Mouse (Mus musculus): Measurements from ENCODE around the gene Nme7. TPM values are rescaled to one million over a fixed set of nuclear protein-coding genes. Genes with fewer than 3 reads are reported as not detected.

The Nme7 gene
- polyA plus RNA-seq, 1 experiment: 13.6 TPM

DNA sequence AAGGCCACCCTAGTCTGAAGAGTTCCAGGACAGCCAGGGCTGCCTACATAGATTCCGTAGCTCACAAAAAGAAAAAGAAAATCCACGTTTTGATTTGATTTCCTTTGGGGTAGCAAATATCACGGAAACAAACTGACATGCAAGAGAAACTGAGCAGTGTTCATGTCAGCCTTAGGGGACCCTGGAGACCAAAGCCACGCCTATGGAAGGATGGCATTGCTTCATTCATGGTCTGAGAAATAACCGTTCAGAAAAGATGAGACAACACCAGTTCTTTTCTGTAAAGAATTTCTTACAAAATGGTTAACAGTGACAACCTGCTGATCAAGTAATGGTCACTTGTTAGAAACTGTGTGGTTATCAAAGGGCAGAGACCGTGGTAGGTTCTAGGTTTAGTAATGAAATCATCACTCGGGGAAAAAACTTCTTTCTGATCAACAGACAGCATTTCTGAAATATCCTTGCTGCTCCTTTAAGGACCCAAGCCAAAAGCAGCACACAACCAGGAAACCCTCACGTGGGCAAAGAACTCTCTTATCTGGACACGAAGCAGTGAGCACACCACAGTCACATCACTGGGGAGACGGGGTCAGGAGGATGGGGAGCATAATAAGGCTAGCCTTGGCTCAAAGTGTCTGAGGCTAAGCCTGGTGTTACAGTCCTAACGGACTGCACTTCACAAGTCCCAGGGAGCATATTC, 136.9 kb downstream of the Nme7 start:
- 69% methylated on average over 11 of the region's 11 CpGs for WGBS
- H3K27ac ChIP-seq (ENCODE audit: insufficient read depth, low read length): no peak overlapping the region
- no peak overlapping the region for H3K4me3 ChIP-seq (replicated peaks; ENCODE audit: insufficient read depth, low read depth, low read length)
- no peak for TF ChIP-seq POLR2A (IDR thresholded peaks at IDR 0.05; ENCODE audit: borderline replicate concordance, insufficient read depth, low read length)
- TF ChIP-seq CTCF (IDR thresholded peaks at IDR 0.05; ENCODE audit: borderline replicate concordance, insufficient read depth, low read depth, low read length): no peak
- no peak for DNase-seq
- peaks cover 14% of the 10 kb centered on the region; the same call in 1 of the 2 replicates for H3K4me1 ChIP-seq (ENCODE audit: control insufficient read depth, insufficient read depth, low read length)
- no peaks in the 10 kb centered on the region for H3K27me3 ChIP-seq (ENCODE audit: control insufficient read depth, insufficient read depth, low read length)

DNA sequence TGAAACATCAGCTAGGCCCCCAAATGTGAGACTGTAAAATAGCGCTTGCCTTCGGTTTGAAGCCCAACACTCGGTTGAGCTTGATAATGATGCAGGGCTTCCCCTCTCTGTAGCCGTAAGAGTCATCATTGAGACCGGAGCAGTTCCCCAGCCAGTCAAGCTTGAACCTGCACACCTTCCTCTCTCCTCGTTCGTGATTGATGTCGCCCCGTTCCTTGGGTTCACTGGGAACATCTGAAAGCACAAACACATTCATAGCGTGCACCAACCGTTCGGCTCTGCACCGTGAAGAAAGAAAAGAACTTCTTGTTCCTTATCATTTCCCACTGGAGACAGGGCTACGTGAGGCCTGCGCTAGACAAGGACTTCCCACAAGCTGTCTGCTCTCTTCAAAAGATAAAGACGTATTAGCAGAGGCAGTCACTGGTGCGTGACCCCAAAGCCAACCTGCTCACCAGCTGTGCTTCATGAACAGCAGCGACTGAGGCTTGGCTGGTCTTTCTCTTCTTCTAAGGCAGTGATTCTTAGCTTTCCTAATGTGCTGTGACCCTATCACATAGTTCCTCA, 137.6 kb downstream of the Nme7 start:
- no peaks in the 10 kb centered on the region for H3K27me3 ChIP-seq (ENCODE audit: control insufficient read depth, insufficient read depth, low read length)
- H3K27ac ChIP-seq (ENCODE audit: insufficient read depth, low read length): no peak overlapping the region
- TF ChIP-seq CTCF (IDR thresholded peaks at IDR 0.05; ENCODE audit: borderline replicate concordance, insufficient read depth, low read depth, low read length) (no peak), POLR2A (IDR thresholded peaks at IDR 0.05; ENCODE audit: borderline replicate concordance, insufficient read depth, low read length) (no peak)
- H3K4me1 ChIP-seq (ENCODE audit: control insufficient read depth, insufficient read depth, low read length): peaks cover 20% of the 10 kb centered on the region
- DNase-seq: no peak
- H3K4me3 ChIP-seq (replicated peaks; ENCODE audit: insufficient read depth, low read depth, low read length): no peak overlapping the region
- WGBS: 34% methylated on average over 18 of the region's 18 CpGs

DNA sequence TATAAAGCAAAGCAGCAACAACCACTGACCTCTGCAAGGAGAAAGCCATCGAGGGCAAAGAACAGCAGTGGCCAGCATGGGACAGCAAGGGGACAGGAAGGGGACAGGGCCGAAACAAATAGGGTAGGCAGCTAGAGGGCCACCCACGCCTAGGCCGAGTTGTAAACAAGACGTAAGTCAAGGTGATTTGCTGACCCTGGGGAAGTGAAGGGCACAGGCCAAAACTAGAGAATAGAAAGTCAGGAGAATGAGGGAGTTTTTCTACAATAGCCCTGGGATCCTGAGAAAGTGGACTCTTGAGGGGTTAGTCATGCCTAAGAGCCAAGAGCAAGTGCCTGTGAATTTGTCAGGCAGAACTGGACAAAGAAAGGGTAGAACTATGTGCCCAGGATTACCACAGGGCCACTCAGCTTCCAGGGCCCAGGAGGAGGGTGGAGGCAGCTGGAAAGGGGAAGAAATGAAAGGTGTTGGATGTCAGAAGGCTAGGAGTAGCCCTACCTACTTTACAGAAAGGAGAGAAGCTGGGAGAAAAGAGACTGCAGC, 141.8 kb downstream of the Nme7 start:
- H3K4me3 ChIP-seq (replicated peaks; ENCODE audit: insufficient read depth, low read depth, low read length): no peak overlapping the region
- DNase-seq: no peak
- TF ChIP-seq CTCF (IDR thresholded peaks at IDR 0.05; ENCODE audit: borderline replicate concordance, insufficient read depth, low read depth, low read length): no peak
- TF ChIP-seq POLR2A (IDR thresholded peaks at IDR 0.05; ENCODE audit: borderline replicate concordance, insufficient read depth, low read length): no peak
- H3K4me1 ChIP-seq (ENCODE audit: control insufficient read depth, insufficient read depth, low read length): peaks cover 35% of the 10 kb centered on the region
- no peak overlapping the region for H3K27ac ChIP-seq (ENCODE audit: insufficient read depth, low read length)
- 74% methylated on average over 5 of the region's 5 CpGs for WGBS
- H3K27me3 ChIP-seq (ENCODE audit: control insufficient read depth, insufficient read depth, low read length): no peaks in the 10 kb centered on the region

DNA sequence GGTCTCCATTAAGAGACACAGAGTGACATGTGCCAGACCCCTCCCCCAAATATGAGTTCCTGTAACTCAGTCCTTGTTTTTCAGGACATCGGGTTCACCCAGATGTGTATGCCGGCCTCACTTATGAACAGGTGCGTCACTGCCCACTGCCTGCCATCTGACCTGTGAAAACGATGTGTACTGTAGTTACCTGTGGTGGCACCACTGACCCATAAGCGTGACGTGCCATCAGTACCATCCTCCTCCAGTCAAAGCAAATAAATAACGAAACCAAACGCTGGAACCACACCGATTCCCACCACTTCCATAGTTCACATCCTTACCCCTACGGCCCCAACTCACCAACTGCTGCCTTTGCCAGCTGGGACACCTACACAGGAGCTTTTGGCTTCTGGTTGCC, 142.6 kb downstream of the Nme7 start:
- no peak for DNase-seq
- Histone ChIP-seq H3K27me3 (ENCODE audit: control insufficient read depth, insufficient read depth, low read length) (no peaks in the 10 kb centered on the region), H3K4me3 (replicated peaks; ENCODE audit: insufficient read depth, low read depth, low read length) (no peak overlapping the region), H3K27ac (ENCODE audit: insufficient read depth, low read length) (no peak overlapping the region), H3K4me1 (ENCODE audit: control insufficient read depth, insufficient read depth, low read length) (peaks cover 37% of the 10 kb centered on the region)
- TF ChIP-seq CTCF (IDR thresholded peaks at IDR 0.05; ENCODE audit: borderline replicate concordance, insufficient read depth, low read depth, low read length) (no peak), POLR2A (IDR thresholded peaks at IDR 0.05; ENCODE audit: borderline replicate concordance, insufficient read depth, low read length) (no peak)
- 81% methylated on average over 10 of the region's 10 CpGs for WGBS

DNA sequence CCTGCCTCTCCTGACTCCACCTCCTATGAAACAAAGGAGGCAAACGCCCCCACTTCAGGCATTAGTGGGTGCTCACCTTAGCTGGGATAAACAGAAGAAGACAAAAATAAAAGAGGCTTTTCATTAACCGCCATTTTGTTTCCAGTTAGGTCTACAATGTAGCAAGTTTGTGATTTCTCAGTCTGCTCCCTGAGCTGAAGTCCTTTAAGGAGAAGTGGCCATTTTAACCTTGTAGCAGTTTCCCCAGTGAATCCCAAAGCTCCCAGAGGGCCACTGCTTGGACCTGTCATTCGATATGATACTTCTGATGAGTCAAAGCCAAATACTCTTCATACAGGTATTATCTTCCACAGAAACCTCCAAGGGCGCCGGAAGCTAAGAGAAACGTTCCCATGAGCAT, 143.6 kb downstream of the Nme7 start:
- H3K4me3 ChIP-seq (replicated peaks; ENCODE audit: insufficient read depth, low read depth, low read length): no peak overlapping the region
- DNase-seq: no peak
- TF ChIP-seq POLR2A (IDR thresholded peaks at IDR 0.05; ENCODE audit: borderline replicate concordance, insufficient read depth, low read length) (no peak), CTCF (IDR thresholded peaks at IDR 0.05; ENCODE audit: borderline replicate concordance, insufficient read depth, low read depth, low read length) (no peak)
- 91% methylated on average over 6 of the region's 6 CpGs for WGBS
- peaks cover 35% of the 10 kb centered on the region for H3K4me1 ChIP-seq (ENCODE audit: control insufficient read depth, insufficient read depth, low read length)
- H3K27me3 ChIP-seq (ENCODE audit: control insufficient read depth, insufficient read depth, low read length): no peaks in the 10 kb centered on the region
- no peak overlapping the region for H3K27ac ChIP-seq (ENCODE audit: insufficient read depth, low read length)

DNA sequence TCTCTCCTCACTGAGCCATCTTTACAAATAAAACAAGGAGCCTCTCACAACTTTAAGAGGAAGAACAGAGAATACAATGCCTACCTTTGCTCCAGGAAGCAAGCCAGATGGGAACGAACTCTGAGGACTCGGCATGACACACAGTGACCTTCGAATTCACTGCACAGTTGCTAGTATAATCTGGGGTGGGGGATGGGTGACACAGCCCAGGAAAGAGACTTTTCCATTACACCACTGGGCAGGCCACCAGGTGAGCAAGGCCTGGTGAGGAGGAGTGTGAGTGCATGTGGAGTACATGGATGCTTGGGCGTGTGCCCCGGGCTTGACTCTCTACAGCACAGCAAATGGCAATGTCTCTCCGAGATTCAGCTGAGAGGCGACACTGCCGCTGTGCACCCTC, 145.7 kb downstream of the Nme7 start:
- H3K27ac ChIP-seq (ENCODE audit: insufficient read depth, low read length): no peak overlapping the region
- DNase-seq: no peak
- 67% methylated on average over 8 of the region's 8 CpGs for WGBS
- peaks cover 32% of the 10 kb centered on the region for H3K4me1 ChIP-seq (ENCODE audit: control insufficient read depth, insufficient read depth, low read length)
- TF ChIP-seq CTCF (IDR thresholded peaks at IDR 0.05; ENCODE audit: borderline replicate concordance, insufficient read depth, low read depth, low read length) (no peak), POLR2A (IDR thresholded peaks at IDR 0.05; ENCODE audit: borderline replicate concordance, insufficient read depth, low read length) (no peak)
- no peaks in the 10 kb centered on the region for H3K27me3 ChIP-seq (ENCODE audit: control insufficient read depth, insufficient read depth, low read length)
- no peak overlapping the region for H3K4me3 ChIP-seq (replicated peaks; ENCODE audit: insufficient read depth, low read depth, low read length)

DNA sequence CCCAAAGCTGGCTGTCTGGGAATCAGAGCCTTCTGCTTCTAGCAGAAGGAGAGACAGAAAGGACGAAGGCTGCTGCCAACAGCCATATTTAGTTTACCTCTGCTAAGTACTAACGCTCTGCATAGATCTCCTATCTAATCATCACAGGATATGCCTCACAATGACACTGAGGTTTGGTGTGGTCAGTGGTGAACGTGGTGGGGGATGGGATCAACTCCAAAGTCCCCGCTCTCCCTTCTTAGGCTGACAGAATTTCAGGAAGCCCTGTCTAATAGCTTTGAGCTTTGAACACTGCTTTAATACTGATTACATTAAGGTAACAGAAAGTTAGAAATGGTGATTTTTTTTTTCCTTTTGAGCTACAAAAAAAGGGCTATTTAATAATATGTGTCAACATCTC, 146.3 kb downstream of the Nme7 start:
- Histone ChIP-seq H3K27ac (ENCODE audit: insufficient read depth, low read length) (no peak overlapping the region), H3K4me1 (ENCODE audit: control insufficient read depth, insufficient read depth, low read length) (peaks cover 32% of the 10 kb centered on the region), H3K27me3 (ENCODE audit: control insufficient read depth, insufficient read depth, low read length) (no peaks in the 10 kb centered on the region), H3K4me3 (replicated peaks; ENCODE audit: insufficient read depth, low read depth, low read length) (no peak overlapping the region)
- no peak for TF ChIP-seq CTCF (IDR thresholded peaks at IDR 0.05; ENCODE audit: borderline replicate concordance, insufficient read depth, low read depth, low read length)
- no peak for TF ChIP-seq POLR2A (IDR thresholded peaks at IDR 0.05; ENCODE audit: borderline replicate concordance, insufficient read depth, low read length)
- DNase-seq: no peak
- 67% methylated on average over 4 of the region's 4 CpGs for WGBS

DNA sequence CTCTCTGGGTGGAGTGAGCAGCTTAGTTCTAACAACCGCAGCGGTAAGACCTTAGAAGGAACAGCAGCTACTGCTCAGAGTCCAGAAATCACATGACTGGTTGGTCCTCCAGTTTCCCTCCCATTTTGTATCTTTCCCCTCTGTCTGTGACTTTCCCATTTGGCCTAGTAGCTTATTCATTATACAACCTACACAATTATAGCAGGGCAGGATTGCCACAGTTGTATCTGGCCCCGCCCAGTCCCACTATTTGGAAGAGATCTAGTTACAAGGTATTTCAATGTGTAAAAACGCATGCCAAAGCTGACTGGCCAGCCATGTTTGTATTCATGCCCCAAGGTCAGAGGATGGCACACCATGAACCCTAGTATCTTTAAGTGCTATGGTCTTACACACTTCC, 146.7 kb downstream of the Nme7 start:
- Histone ChIP-seq H3K4me3 (replicated peaks; ENCODE audit: insufficient read depth, low read depth, low read length) (no peak overlapping the region), H3K27me3 (ENCODE audit: control insufficient read depth, insufficient read depth, low read length) (no peaks in the 10 kb centered on the region), H3K27ac (ENCODE audit: insufficient read depth, low read length) (no peak overlapping the region), H3K4me1 (ENCODE audit: control insufficient read depth, insufficient read depth, low read length) (peaks cover 32% of the 10 kb centered on the region)
- DNase-seq: no peak
- TF ChIP-seq CTCF (IDR thresholded peaks at IDR 0.05; ENCODE audit: borderline replicate concordance, insufficient read depth, low read depth, low read length) (no peak), POLR2A (IDR thresholded peaks at IDR 0.05; ENCODE audit: borderline replicate concordance, insufficient read depth, low read length) (no peak)
- WGBS: 82% methylated on average over 4 of the region's 4 CpGs
